Mouse (Mus musculus): ENCODE measurements around the gene Dock7. TPM values are rescaled to one million over a fixed set of nuclear protein-coding genes. Genes with fewer than 3 reads are reported as not detected.

Gene Dock7
- polyA plus RNA-seq, 1 experiment = 48.2 TPM

GRCm38 (mm10) chr4:99046471-99046870 is 74.2 kb downstream of the Dock7 start:
- WGBS = 84% methylated on average over 3 of the region's 3 CpGs
- Histone ChIP-seq H3K4me1 (ENCODE audit: control insufficient read depth, insufficient read depth, low read length) (no peaks in the 10 kb centered on the region), H3K4me3 (replicated peaks; ENCODE audit: insufficient read depth, low read depth, low read length) (no peak overlapping the region), H3K27me3 (ENCODE audit: control insufficient read depth, insufficient read depth, low read length) (no peaks in the 10 kb centered on the region), H3K27ac (ENCODE audit: insufficient read depth, low read length) (no peak overlapping the region)
- no peak for TF ChIP-seq CTCF (IDR thresholded peaks at IDR 0.05; ENCODE audit: borderline replicate concordance, insufficient read depth, low read depth, low read length)
- no peak for TF ChIP-seq POLR2A (IDR thresholded peaks at IDR 0.05; ENCODE audit: borderline replicate concordance, insufficient read depth, low read length)
- DNase-seq = no peak

- Histone ChIP-seq H3K4me1 (ENCODE audit: control insufficient read depth, insufficient read depth, low read length) (no peaks in the 10 kb centered on the region), H3K4me3 (replicated peaks; ENCODE audit: insufficient read depth, low read depth, low read length) (no peak overlapping the region), H3K27ac (ENCODE audit: insufficient read depth, low read length) (no peak overlapping the region), H3K27me3 (ENCODE audit: control insufficient read depth, insufficient read depth, low read length) (no peaks in the 10 kb centered on the region)
- no peak for TF ChIP-seq CTCF (IDR thresholded peaks at IDR 0.05; ENCODE audit: borderline replicate concordance, insufficient read depth, low read depth, low read length)
- no peak for TF ChIP-seq POLR2A (IDR thresholded peaks at IDR 0.05; ENCODE audit: borderline replicate concordance, insufficient read depth, low read length)
- 92% methylated on average over 3 of the region's 3 CpGs for WGBS
- DNase-seq = no peak
These were observed 75.9 kb downstream of the Dock7 start for GRCm38 (mm10) chr4:99044854-99045253.

GRCm38 (mm10) chr4:99032921-99033320 is 87.8 kb downstream of the Dock7 start:
- no peaks in the 10 kb centered on the region for H3K4me1 ChIP-seq (ENCODE audit: control insufficient read depth, insufficient read depth, low read length)
- TF ChIP-seq CTCF (IDR thresholded peaks at IDR 0.05; ENCODE audit: borderline replicate concordance, insufficient read depth, low read depth, low read length) (no peak), POLR2A (IDR thresholded peaks at IDR 0.05; ENCODE audit: borderline replicate concordance, insufficient read depth, low read length) (no peak)
- H3K27me3 ChIP-seq (ENCODE audit: control insufficient read depth, insufficient read depth, low read length) = no peaks in the 10 kb centered on the region
- no peak for DNase-seq
- WGBS = 88% methylated on average over 4 of the region's 4 CpGs
- H3K4me3 ChIP-seq (replicated peaks; ENCODE audit: insufficient read depth, low read depth, low read length) = no peak overlapping the region
- H3K27ac ChIP-seq (ENCODE audit: insufficient read depth, low read length) = no peak overlapping the region

GRCm38 (mm10) chr4:99030686-99031085 is 90.0 kb downstream of the Dock7 start, which contains the start of gene Angptl3:
TSS of gene Angptl3 (plus strand) at chr4:99030954.
- Histone ChIP-seq H3K27ac (ENCODE audit: insufficient read depth, low read length) (no peak within 1 kb of the TSS), H3K27me3 (ENCODE audit: control insufficient read depth, insufficient read depth, low read length) (no peaks in the 10 kb centered on the region), H3K4me3 (replicated peaks; ENCODE audit: insufficient read depth, low read depth, low read length) (no peak within 1 kb of the TSS), H3K4me1 (ENCODE audit: control insufficient read depth, insufficient read depth, low read length) (no peaks in the 10 kb centered on the region)
- WGBS = 82% methylated on average over 2 of the region's 2 CpGs
- DNase-seq = no peak
- TF ChIP-seq CTCF (IDR thresholded peaks at IDR 0.05; ENCODE audit: borderline replicate concordance, insufficient read depth, low read depth, low read length) = no peak
- no peak for TF ChIP-seq POLR2A (IDR thresholded peaks at IDR 0.05; ENCODE audit: borderline replicate concordance, insufficient read depth, low read length)

- TF ChIP-seq CTCF (IDR thresholded peaks at IDR 0.05; ENCODE audit: borderline replicate concordance, insufficient read depth, low read depth, low read length) = no peak
- no peak for TF ChIP-seq POLR2A (IDR thresholded peaks at IDR 0.05; ENCODE audit: borderline replicate concordance, insufficient read depth, low read length)
- no peak overlapping the region for H3K4me3 ChIP-seq (replicated peaks; ENCODE audit: insufficient read depth, low read depth, low read length)
- H3K27ac ChIP-seq (ENCODE audit: insufficient read depth, low read length) = no peak overlapping the region
- no peaks in the 10 kb centered on the region for H3K4me1 ChIP-seq (ENCODE audit: control insufficient read depth, insufficient read depth, low read length)
- DNase-seq = no peak
- WGBS = 94% methylated on average over 5 of the region's 5 CpGs
- H3K27me3 ChIP-seq (ENCODE audit: control insufficient read depth, insufficient read depth, low read length) = no peaks in the 10 kb centered on the region
These were observed 92.3 kb downstream of the Dock7 start for GRCm38 (mm10) chr4:99028377-99028776.

GRCm38 (mm10) chr4:99022221-99022620 is 98.5 kb downstream of the Dock7 start:
- H3K4me1 ChIP-seq (ENCODE audit: control insufficient read depth, insufficient read depth, low read length) = no peaks in the 10 kb centered on the region
- no peak overlapping the region for H3K27ac ChIP-seq (ENCODE audit: insufficient read depth, low read length)
- 90% methylated on average over 8 of the region's 8 CpGs for WGBS
- no peak for TF ChIP-seq CTCF (IDR thresholded peaks at IDR 0.05; ENCODE audit: borderline replicate concordance, insufficient read depth, low read depth, low read length)
- TF ChIP-seq POLR2A (IDR thresholded peaks at IDR 0.05; ENCODE audit: borderline replicate concordance, insufficient read depth, low read length) = no peak
- no peak for DNase-seq
- no peaks in the 10 kb centered on the region for H3K27me3 ChIP-seq (ENCODE audit: control insufficient read depth, insufficient read depth, low read length)
- H3K4me3 ChIP-seq (replicated peaks; ENCODE audit: insufficient read depth, low read depth, low read length) = no peak overlapping the region

- TF ChIP-seq POLR2A (IDR thresholded peaks at IDR 0.05; ENCODE audit: borderline replicate concordance, insufficient read depth, low read length) = no peak
- TF ChIP-seq CTCF (IDR thresholded peaks at IDR 0.05; ENCODE audit: borderline replicate concordance, insufficient read depth, low read depth, low read length) = no peak
- Histone ChIP-seq H3K4me1 (ENCODE audit: control insufficient read depth, insufficient read depth, low read length) (no peaks in the 10 kb centered on the region), H3K27me3 (ENCODE audit: control insufficient read depth, insufficient read depth, low read length) (no peaks in the 10 kb centered on the region), H3K4me3 (replicated peaks; ENCODE audit: insufficient read depth, low read depth, low read length) (no peak overlapping the region), H3K27ac (ENCODE audit: insufficient read depth, low read length) (no peak overlapping the region)
- DNase-seq = no peak
- 91% methylated on average over 4 of the region's 4 CpGs for WGBS
These were observed 109.7 kb downstream of the Dock7 start for GRCm38 (mm10) chr4:99011039-99011438.

- Histone ChIP-seq H3K4me3 (replicated peaks; ENCODE audit: insufficient read depth, low read depth, low read length) (no peak overlapping the region), H3K4me1 (ENCODE audit: control insufficient read depth, insufficient read depth, low read length) (no peaks in the 10 kb centered on the region), H3K27me3 (ENCODE audit: control insufficient read depth, insufficient read depth, low read length) (no peaks in the 10 kb centered on the region), H3K27ac (ENCODE audit: insufficient read depth, low read length) (no peak overlapping the region)
- DNase-seq = no peak
- TF ChIP-seq POLR2A (IDR thresholded peaks at IDR 0.05; ENCODE audit: borderline replicate concordance, insufficient read depth, low read length) (no peak), CTCF (IDR thresholded peaks at IDR 0.05; ENCODE audit: borderline replicate concordance, insufficient read depth, low read depth, low read length) (no peak)
- 82% methylated on average over 2 of the region's 2 CpGs for WGBS
These were observed 114.4 kb downstream of the Dock7 start for GRCm38 (mm10) chr4:99006319-99006718.
